Mouse (Mus musculus) cerebellum, postnatal 25 days (tissue): ENCODE measurements at regions not wholly inside any gene's neighbourhood (a gene's known extent, or its start where the extent isn't known, plus 50 kb on each side); places are given as distances from the start of the nearest gene placed in this dataset.

Experiments used
- DNase-seq, 2 experiments: peaks; one replicate each; pipeline ENCODE4 v3.0.0; 2021; ENCODE audit warnings: mixed read lengths in 2 of 2

GRCm38 (mm10) chr8:86275699-86276098 lies 304.8 kb downstream of the Abcc12 start:
- peak in 1 of 2 experiments; percentile 38 for DNase-seq

- no peak for DNase-seq
Observed at GRCm38 (mm10) chr8:86273811-86274210, 306.7 kb downstream of the Abcc12 start.

- DNase-seq = peak in 1 of 2 experiments; percentile 43
Observed at GRCm38 (mm10) chr8:86272626-86273025, 307.9 kb downstream of the Abcc12 start.

- no peak for DNase-seq
Observed at GRCm38 (mm10) chr8:86271477-86271876, 309.0 kb downstream of the Abcc12 start.

- DNase-seq = peak; percentile 62 to 72
Observed at GRCm38 (mm10) chr8:86258011-86258410, 322.5 kb downstream of the Abcc12 start.

GRCm38 (mm10) chr8:86255431-86255830 lies 325.1 kb downstream of the Abcc12 start:
- peak in 1 of 2 experiments; percentile 27 for DNase-seq

GRCm38 (mm10) chr8:86254680-86255079 lies 325.8 kb downstream of the Abcc12 start:
- DNase-seq = no peak

- DNase-seq = peak; percentile 32 to 53
Observed at GRCm38 (mm10) chr8:86252696-86253355, 327.7 kb downstream of the Abcc12 start.

GRCm38 (mm10) chr8:86234696-86235095 lies 345.8 kb downstream of the Abcc12 start:
- DNase-seq = peak in 1 of 2 experiments; percentile 0

GRCm38 (mm10) chr8:86231994-86232393 lies 348.5 kb downstream of the Abcc12 start:
- DNase-seq = peak in 1 of 2 experiments; percentile 39

- DNase-seq = peak; percentile 66 to 76
Observed at GRCm38 (mm10) chr8:86224851-86225250, 355.6 kb downstream of the Abcc12 start.

GRCm38 (mm10) chr8:86222715-86223114 lies 357.8 kb downstream of the Abcc12 start:
- DNase-seq = peak; percentile 43 to 50

- DNase-seq = peak; percentile 73 to 76
Observed at GRCm38 (mm10) chr8:86222228-86222627, 358.3 kb downstream of the Abcc12 start.

GRCm38 (mm10) chr8:86214399-86214798 lies 366.1 kb downstream of the Abcc12 start:
- no peak for DNase-seq

- DNase-seq = no peak
Observed at GRCm38 (mm10) chr8:86212461-86212860, 368.0 kb downstream of the Abcc12 start.

GRCm38 (mm10) chr8:86208812-86209262 lies 368.1 kb downstream of the Phkb start:
- DNase-seq = no peak

GRCm38 (mm10) chr8:86204421-86205229 lies 363.9 kb downstream of the Phkb start:
- DNase-seq = peak in 1 of 2 experiments; percentile 27

GRCm38 (mm10) chr8:86203107-86203506 lies 362.3 kb downstream of the Phkb start:
- no peak for DNase-seq

- no peak for DNase-seq
Observed at GRCm38 (mm10) chr8:86201830-86202229, 361.1 kb downstream of the Phkb start.

GRCm38 (mm10) chr8:86192262-86192661 lies 351.5 kb downstream of the Phkb start:
- DNase-seq = no peak

- no peak for DNase-seq
Observed at GRCm38 (mm10) chr8:86184671-86185070, 343.9 kb downstream of the Phkb start.

- DNase-seq = no peak
Observed at GRCm38 (mm10) chr8:86180793-86181192, 340.0 kb downstream of the Phkb start.

- DNase-seq = no peak
Observed at GRCm38 (mm10) chr8:86170091-86170490, 329.3 kb downstream of the Phkb start.

- DNase-seq = no peak
Observed at GRCm38 (mm10) chr8:86164818-86165217, 324.1 kb downstream of the Phkb start.
